Mouse (Mus musculus) embryo, embryonic 11.5 days (tissue): ENCODE measurements around the gene Ccr9.
"Not testable (repeated sequence)": the region's sequence is repeated elsewhere in the genome, so short reads cannot be mapped to it uniquely, and the experiment has no call there.

Experiments
- DNase-seq: peaks from one replicate; pipeline ENCODE4 v3.0.0-alpha.2; 2012; ENCODE audit warnings: low read depth, low spot score

Ccr9 gene

GRCm38 (mm10) chr9:123678327-123679105, at the start of gene Ccr9, which contains the start of gene Slc6a20a:
Gene Ccr9 (plus strand): TSS chr9:123678439.
Gene Slc6a20a (minus strand): TSS chr9:123678885.
- DNase-seq = peak; percentile 1

- DNase-seq = no peak
Observed at GRCm38 (mm10) chr9:123631666-123632065, 46.6 kb upstream of the Ccr9 start.

DNA sequence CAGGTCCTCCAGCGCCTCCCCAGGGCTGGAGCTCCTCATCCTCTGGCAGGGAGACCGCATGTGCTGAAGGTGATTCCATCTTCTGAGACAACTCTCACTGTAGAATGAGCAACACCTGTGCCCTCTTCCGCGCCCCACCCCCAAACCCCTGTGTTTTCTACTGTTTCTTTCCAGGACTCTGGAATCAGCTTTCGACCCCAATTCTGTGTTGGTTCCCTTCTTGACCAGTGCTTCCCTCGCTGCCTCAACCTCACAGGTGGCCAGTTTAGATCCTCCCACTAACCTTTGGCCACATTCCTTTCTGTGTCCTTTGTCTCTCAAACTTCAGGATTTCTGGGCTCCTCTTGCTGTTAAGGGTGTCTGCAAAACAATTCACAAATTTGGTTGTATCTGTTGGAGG, 46.0 kb upstream of the Ccr9 start, which contains the start of gene Slc6a20b:
Slc6a20b (minus strand) TSS at position 285 of the 400 bp plus-strand sequence.
- no peak for DNase-seq

DNA sequence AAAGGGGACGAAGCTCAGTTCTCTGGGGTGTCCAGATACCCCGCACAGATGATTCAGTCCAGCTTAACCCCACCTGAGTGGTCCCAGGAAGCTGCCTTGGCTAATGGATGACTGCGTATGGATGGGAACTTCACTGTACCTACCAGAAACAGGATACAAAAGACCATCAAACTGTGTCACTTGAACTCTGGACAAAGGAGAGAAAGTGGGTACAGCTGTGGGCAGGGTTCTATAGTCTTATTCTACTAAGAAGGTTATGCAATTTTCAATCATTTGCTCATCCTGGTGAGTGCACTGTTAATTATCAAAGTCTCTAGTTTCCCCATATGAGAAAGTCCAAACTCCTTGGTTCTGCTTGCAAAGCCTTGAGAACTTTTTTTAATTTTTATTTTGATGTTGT, 45.2 kb upstream of the Ccr9 start:
- DNase-seq = no peak

DNA sequence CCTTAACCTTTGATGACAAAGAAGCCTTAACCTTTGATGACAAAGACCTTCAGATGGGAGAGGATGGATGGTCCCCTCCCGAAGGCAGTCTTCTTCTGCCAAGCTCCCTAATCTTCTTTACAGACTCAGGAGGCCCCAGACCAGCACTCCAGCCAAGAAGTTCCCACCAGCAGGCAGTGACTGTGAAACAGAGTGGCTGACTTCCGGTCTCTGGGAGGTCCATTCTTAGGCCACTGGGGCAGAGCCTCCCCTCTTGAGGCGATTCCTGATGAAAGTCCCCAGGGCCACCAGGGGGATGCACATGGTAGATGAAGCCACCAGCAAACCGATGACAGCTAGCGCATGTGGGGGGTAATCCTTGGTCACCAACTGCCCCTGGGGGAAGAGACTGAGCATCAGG, 41.5 kb upstream of the Ccr9 start:
- DNase-seq = no peak

- DNase-seq = no peak
Observed at GRCm38 (mm10) chr9:123638231-123638630, 40.0 kb upstream of the Ccr9 start.

DNA sequence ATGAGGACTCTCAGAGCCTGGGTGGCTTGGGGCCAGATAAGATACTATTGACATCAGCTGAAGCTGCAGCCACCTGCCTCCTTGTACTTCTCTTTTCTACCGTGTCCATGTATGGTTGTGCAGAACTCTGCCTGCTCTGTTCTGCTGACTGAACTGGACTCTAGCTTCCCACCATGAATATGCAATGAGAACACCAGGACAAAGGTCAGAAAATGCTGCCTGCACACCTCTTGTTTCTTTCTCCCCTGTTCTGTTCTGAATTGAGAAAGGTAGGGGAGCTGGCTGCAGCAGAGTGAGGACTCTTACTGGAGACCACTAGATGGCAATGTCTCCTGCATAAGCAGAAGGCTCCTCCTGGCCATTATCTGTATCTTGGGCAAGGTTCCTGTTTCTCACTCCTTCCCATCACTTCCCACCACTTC, 39.6 kb upstream of the Ccr9 start:
- DNase-seq = peak; percentile 17

- no peak for DNase-seq
Observed at GRCm38 (mm10) chr9:123640106-123640505, 38.1 kb upstream of the Ccr9 start.

DNA sequence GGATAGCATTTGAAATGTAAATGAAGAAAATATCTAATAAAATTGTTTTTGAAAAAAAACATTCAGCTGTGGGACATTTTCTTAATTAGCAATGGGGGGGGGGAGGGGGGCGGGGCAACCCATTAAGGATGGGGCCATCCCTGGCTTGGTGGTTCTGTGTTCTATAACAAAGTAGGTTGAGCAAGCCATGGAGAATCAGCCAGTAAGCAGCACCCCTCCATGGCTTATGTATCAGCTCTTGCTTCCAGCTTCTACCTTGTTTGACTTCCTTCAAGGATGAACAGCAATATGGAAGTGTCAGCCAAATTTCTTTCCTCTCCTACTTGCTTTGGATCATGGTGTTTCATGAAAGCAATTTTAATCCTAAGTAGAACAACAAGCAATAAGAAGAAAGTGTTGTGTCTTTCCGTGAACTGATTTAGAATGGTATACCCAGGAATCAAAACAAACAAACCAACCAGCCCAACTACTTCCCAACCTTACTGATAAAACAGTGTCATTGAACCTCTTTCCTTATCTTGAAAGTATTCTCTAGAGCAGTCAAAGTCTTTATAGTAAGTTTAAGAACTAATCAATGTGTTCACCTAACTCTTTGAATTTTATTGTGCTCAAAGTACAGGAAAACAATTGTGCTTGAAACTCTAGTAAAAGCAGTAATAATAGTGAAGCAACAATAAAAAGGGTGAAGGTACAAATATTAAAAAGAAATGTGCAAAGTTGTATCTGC, 28.3 kb upstream of the Ccr9 start:
- DNase-seq = no peak

GRCm38 (mm10) chr9:123651369-123651768, 26.9 kb upstream of the Ccr9 start:
- no peak for DNase-seq

GRCm38 (mm10) chr9:123657457-123657856, 20.8 kb upstream of the Ccr9 start:
- no peak for DNase-seq

DNA sequence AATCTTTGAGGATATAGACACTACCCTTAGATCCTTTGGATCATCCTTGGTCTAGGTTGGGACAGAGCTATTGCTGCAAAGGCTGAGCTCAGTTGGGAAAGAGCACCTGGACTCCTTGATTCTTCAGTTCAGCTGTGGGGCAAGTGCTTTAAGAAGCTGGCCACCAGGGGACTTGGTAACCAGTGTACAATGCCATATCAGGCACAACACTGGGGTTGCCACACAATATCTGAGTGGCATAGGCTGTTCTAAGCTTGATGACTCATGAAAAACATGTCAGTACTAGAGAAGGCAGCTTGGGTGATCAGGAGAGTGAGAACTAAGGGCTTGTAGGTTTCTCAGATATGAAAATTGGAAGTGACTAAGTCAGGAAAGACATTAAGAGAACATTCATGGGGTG, 19.3 kb upstream of the Ccr9 start:
- DNase-seq = no peak

DNA sequence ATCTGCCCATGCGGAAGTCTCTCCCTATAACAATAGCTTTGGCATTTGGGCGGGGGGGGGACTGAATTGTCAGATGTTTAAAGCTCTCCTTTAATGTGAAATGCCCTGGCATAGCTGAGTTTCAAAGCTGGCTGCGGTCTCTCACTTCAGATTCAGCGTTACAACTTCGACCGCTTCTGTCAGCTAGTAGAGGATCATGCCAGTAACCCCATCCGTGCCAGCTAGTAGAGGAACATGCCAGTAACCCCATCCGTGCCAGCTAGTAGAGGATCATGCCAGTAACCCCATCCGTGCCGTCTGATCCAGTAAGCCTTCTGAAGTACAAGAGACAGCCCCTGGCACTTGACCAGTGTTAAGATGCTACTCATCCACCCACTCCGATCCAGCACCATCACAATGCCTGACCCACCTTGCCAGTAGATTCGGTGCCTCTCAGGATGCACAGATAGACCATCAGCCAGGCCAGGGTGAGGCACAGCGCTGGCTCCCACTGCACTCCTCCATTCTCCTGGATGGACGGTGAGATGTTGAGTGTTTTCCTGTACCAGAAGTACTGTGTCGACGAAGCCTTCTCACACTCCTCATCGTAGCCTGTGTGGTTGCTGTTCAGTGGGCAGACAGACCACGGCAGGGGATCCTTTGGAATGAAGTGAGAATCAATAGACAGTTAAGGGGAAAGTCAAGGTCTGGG, 18.1 kb upstream of the Ccr9 start:
- DNase-seq = not testable (repeated sequence)

- peak; percentile 19 for DNase-seq
Observed at GRCm38 (mm10) chr9:123665645-123666044, 12.6 kb upstream of the Ccr9 start.

DNA sequence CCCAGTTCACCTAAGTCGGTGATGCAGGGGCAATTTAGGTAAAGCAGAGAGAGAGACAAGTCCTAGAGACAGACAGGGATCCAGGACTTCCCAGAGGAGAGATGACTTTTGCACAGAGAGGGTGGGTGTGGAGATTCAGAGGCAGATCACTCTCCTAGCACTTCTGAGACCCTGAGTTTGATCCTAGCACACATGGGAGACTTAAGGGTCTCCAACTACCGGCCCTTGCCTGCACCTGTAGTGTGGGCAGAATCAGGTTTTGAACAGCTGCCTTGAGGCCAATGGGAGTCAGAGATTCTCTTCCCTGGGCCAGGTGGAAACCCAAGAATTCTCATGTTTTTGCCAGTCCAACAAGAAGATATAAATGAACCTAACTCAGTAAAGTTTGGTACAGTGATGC, 959 bp downstream of the Ccr9 start:
- DNase-seq = no peak

DNA sequence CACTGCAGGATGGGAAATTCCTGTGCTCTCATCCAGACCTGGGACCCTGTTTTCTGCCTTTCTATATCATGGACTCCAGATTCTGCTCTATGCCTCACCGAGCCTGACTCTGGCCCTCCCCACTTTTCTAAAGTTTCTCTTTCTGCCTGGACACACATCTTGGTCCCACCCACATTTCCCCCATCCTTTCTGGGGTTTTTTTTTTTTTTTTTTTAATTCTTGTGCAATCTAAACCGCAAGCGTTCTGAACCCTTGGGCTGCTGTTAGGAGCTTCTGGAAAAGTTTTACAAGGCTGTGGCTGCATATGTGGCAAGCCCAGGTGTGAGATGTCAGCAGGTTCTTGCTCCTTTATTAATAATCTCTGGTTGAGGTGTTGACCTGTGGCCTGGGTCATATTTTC, 5.5 kb downstream of the Ccr9 start:
- no peak for DNase-seq

DNA sequence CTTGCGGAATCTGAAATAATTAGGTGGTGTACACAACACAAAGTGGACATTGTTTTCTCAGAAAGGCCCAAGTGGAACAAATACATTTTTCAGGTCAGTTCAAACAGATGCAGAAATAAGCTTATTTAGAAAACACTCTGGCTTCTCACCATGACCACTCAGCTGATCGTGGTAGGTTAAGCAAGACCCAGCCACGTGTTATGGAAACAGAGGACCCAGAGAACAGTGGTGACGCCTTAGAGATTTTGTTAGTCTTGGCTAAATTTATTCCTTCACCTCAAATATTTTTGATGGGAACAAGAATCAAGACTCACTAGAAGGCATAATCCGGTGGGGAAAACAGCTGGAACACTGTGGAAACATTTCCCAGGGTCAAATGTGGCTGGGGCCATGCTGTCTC, 8.0 kb downstream of the Ccr9 start:
- no peak for DNase-seq

GRCm38 (mm10) chr9:123688227-123688626, 10.0 kb downstream of the Ccr9 start:
- DNase-seq = no peak

DNA sequence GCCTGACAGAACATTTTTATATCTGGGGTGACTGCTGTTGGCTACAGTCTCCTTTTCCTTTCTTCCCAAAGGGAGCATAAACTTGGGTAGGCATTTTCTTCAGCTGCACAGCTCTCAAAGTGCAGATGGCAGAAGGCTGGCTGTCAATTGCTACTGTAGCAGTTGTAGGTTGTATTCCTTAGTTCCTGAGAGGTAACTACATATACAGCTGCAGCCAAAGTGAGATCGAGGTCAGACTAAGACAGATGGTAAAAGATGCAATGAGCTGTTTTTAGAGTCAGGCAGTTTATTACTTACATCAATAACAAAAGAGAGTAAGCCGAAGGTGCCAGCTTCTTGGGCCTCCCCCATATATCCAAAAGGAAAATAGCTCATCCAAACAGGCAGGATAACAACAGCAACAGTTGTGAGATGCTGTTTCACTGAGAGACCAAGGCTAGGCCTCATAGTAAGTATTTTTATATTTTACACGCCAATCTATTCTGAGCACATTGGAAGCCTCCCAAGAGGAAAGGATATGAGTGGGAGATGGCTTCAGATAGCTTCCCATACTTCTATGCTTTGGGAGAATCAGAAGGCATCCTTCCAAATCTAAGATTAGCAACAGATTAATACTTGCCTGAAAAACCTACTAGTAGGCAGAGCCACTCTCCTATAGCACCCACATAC, 17.5 kb downstream of the Ccr9 start:
- no peak for DNase-seq

DNA sequence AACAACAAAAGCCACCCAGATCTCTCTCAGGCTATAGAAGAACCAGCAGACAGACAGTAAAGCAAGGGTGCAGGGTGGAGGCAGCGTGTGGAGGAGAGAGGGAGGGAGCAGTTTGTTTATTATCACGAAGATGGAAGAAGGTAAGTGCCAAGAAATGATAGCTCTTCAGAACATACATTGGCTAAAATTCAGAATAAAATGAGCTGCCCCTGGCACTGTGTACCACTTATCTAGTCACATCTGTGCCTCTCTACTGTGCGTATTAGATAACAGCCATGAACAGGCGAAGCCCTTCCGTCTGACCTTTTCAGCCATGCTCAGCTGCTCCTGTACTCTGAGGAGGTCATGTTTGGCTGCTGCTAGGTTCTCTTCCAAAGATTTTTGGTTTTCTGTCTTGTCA, 23.6 kb downstream of the Ccr9 start:
- DNase-seq = no peak

GRCm38 (mm10) chr9:123709226-123709625, 31.0 kb downstream of the Ccr9 start:
- DNase-seq = no peak

DNA sequence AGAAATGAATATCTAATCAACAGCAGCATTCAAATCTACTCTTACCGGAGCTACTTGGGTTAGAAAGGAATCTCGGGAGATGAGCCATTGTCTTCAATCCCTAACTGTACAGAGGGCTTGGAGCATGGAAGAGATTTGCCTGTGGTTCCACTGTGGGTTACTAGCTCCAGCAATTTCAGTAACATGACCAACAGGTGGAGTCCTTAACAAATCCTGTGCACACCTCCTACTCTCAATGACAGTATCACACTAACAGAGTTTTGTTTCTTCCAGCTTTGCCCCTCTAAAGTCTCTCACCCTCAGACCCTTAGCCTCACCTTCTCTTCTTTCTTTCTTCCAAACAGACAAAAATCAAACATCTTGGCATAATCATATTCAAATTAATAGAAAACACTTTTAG, 34.9 kb downstream of the Ccr9 start:
- DNase-seq = no peak
